Mouse (Mus musculus): ENCODE results near the gene Ahnak2.

The Ahnak2 gene

GRCm38 (mm10) chr12:112796551-112797510 is 5.6 kb downstream of the Ahnak2 start:
- no peak for DNase-seq (ENCODE audit: low read depth, low spot score)

- no peak for DNase-seq (ENCODE audit: low read depth, low spot score)
These were observed 6.9 kb downstream of the Ahnak2 start for GRCm38 (mm10) chr12:112795466-112796104.

- DNase-seq (ENCODE audit: low read depth, low spot score): no peak
These were observed 7.5 kb downstream of the Ahnak2 start for GRCm38 (mm10) chr12:112794998-112795397.

- no peak for DNase-seq (ENCODE audit: low read depth, low spot score)
These were observed 8.1 kb downstream of the Ahnak2 start for GRCm38 (mm10) chr12:112794356-112794816.

GRCm38 (mm10) chr12:112793601-112794355 is 8.7 kb downstream of the Ahnak2 start:
- DNase-seq (ENCODE audit: low read depth, low spot score): peak; percentile 42

GRCm38 (mm10) chr12:112791026-112791425 is 11.4 kb downstream of the Ahnak2 start:
- DNase-seq (ENCODE audit: low read depth, low spot score): no peak

GRCm38 (mm10) chr12:112774481-112774880 is 28.0 kb downstream of the Ahnak2 start:
- DNase-seq (ENCODE audit: low read depth, low spot score): no peak

- no peak for DNase-seq (ENCODE audit: low read depth, low spot score)
These were observed 28.4 kb downstream of the Ahnak2 start for GRCm38 (mm10) chr12:112774026-112774425.

- DNase-seq (ENCODE audit: low read depth, low spot score): no peak
These were observed 29.1 kb downstream of the Ahnak2 start for GRCm38 (mm10) chr12:112773366-112773765.

GRCm38 (mm10) chr12:112772306-112772705 is 30.2 kb downstream of the Ahnak2 start:
- DNase-seq (ENCODE audit: low read depth, low spot score): no peak

- no peak for DNase-seq (ENCODE audit: low read depth, low spot score)
These were observed 32.1 kb downstream of the Ahnak2 start for GRCm38 (mm10) chr12:112770396-112770795.

- no peak for DNase-seq (ENCODE audit: low read depth, low spot score)
These were observed 32.7 kb downstream of the Ahnak2 start for GRCm38 (mm10) chr12:112769751-112770150.

GRCm38 (mm10) chr12:112769031-112769430 is 33.4 kb downstream of the Ahnak2 start:
- DNase-seq (ENCODE audit: low read depth, low spot score): peak; percentile 46

GRCm38 (mm10) chr12:112768166-112768565 is 34.3 kb downstream of the Ahnak2 start:
- DNase-seq (ENCODE audit: low read depth, low spot score): no peak

GRCm38 (mm10) chr12:112767036-112767890 is 35.2 kb downstream of the Ahnak2 start:
- no peak for DNase-seq (ENCODE audit: low read depth, low spot score)

GRCm38 (mm10) chr12:112766586-112766985 is 35.9 kb downstream of the Ahnak2 start:
- no peak for DNase-seq (ENCODE audit: low read depth, low spot score)

- DNase-seq (ENCODE audit: low read depth, low spot score): no peak
These were observed 37.5 kb downstream of the Ahnak2 start for GRCm38 (mm10) chr12:112764991-112765390.

- DNase-seq (ENCODE audit: low read depth, low spot score): no peak
These were observed 38.3 kb downstream of the Ahnak2 start for GRCm38 (mm10) chr12:112764141-112764540.

- DNase-seq (ENCODE audit: low read depth, low spot score): no peak
These were observed 39.3 kb downstream of the Ahnak2 start for GRCm38 (mm10) chr12:112763176-112763575.

- DNase-seq (ENCODE audit: low read depth, low spot score): peak; percentile 91
These were observed 40.4 kb downstream of the Ahnak2 start for GRCm38 (mm10) chr12:112762018-112762417.

GRCm38 (mm10) chr12:112761411-112761810 is 41.0 kb downstream of the Ahnak2 start:
- peak; percentile 58 for DNase-seq (ENCODE audit: low read depth, low spot score)

Measured in A20 (cell line).